Mouse (Mus musculus) myocyte (in vitro differentiated cells): ENCODE data around the gene Lbhd2.

Experiments used
- CEBPB ChIP-seq: IDR thresholded peaks from 2 replicates; pipeline ENCODE4 v1.6.1; 2011; ENCODE audit warnings: mild to moderate bottlenecking, moderate library complexity; ENCODE audit not compliant: poor library complexity, insufficient read depth, severe bottlenecking
- E2F4 ChIP-seq: IDR thresholded peaks from one replicate; pipeline ENCODE4 v1.6.1; 2011; ENCODE audit warnings: mild to moderate bottlenecking, control low read depth, moderate library complexity; ENCODE audit not compliant: insufficient read depth
- MAX ChIP-seq: IDR thresholded peaks from one replicate; pipeline ENCODE4 v1.6.1; 2011; ENCODE audit warnings: low read depth, mild to moderate bottlenecking, control low read depth
- MYOD1 ChIP-seq, 3 experiments: IDR thresholded peaks; one replicate each; pipeline ENCODE4 v1.6.1; 2011; ENCODE audit warnings: control low read depth in 2 of 3, low read depth in 2 of 3, mild to moderate bottlenecking in 2 of 3, moderate library complexity in 1 of 3; ENCODE audit not compliant: insufficient read length in 2 of 3, control insufficient read depth in 1 of 3
- POLR2A ChIP-seq: IDR thresholded peaks from one replicate; pipeline ENCODE4 v1.6.1; 2011; ENCODE audit warnings: low read depth, mild to moderate bottlenecking, control low read depth, moderate library complexity; ENCODE audit not compliant: insufficient read length
- POLR2AphosphoS2 ChIP-seq: IDR thresholded peaks from one replicate; pipeline ENCODE4 v1.6.1; 2011; ENCODE audit warnings: low read depth, control low read depth; ENCODE audit not compliant: insufficient read length
- REST ChIP-seq: IDR thresholded peaks from one replicate; pipeline ENCODE4 v1.6.1; 2011; ENCODE audit warnings: mild to moderate bottlenecking, control low read depth, moderate library complexity; ENCODE audit not compliant: insufficient read depth, insufficient read length
- TCF12 ChIP-seq: IDR thresholded peaks from one replicate; pipeline ENCODE4 v1.6.1; 2011; ENCODE audit warnings: mild to moderate bottlenecking, control low read depth; ENCODE audit not compliant: poor library complexity, insufficient read depth, severe bottlenecking
- TCF3 ChIP-seq: IDR thresholded peaks from one replicate; pipeline ENCODE4 v1.6.1; 2011; ENCODE audit warnings: low read depth, control low read depth; ENCODE audit not compliant: insufficient read length
- USF1 ChIP-seq: IDR thresholded peaks from one replicate; pipeline ENCODE4 v1.6.1; 2011; ENCODE audit warnings: low read depth, mild to moderate bottlenecking, control low read depth, moderate library complexity

DNA sequence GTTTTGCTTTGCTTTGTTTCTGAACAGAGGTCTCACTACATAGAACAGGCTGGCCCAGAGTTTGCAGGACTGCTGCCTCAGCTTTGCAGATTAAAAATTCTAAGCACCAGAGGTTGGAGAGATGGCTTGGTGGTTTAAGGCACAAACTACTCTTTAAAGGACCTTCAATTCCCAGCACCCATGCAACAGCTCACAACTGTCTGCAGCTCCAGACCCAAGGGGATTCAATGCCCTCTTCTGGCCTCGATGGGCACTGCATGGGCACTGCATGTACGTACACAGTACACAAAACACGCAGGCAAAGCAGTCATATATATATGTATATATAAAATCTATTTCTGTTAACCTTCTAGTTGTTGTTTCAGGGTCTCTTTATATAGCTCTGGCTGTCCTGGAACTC, 42.4 kb upstream of the Lbhd2 start:
- TF ChIP-seq TCF12 (no peak), E2F4 (no peak), CEBPB (no peak), MAX (no peak), POLR2A (no peak), MYOD1 (IDR thresholded peaks at IDR 0.05; ENCODE audit: control insufficient read depth in 1 of 3, insufficient read length in 2 of 3, low read depth in 2 of 3) (no peak), USF1 (no peak), REST (no peak), TCF3 (no peak), POLR2AphosphoS2 (no peak)
